9 mouse cellular contexts compared by ENCODE assay signal in the genomic region with DNA sequence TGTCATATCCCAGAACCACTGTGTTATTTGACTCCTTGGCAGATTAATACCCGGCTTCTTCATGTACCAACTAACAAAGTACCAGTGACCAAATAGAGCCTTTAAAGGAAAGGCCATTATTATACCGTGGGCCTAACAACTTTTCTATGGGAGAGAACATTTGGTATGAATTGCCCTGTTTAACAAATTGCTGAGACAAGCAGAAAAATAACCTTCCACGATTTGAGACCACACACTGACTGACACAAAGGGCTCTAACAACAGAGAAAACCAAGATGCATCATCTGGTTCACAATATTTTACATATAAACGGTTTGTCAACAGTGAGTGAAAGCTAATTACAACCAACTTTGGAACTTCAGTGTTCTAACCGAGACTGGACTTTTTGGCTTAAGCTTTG. TPM values are rescaled to one million over a fixed set of nuclear protein-coding genes. Genes with fewer than 3 reads are reported as not detected.
DNase-seq lines count a peak whose midpoint lies in the region; ATAC-seq lines count a peak whose summit lies in the region.
"Had no signal": no experiment of that assay in that cellular context is flagged by ENCODE, and none has a peak within 500 bp of the region (broad histone marks: within the 10 kb centered on the region; RNA-seq: fewer than 3 reads in every experiment).

No protein-coding gene starts in this region.

- no peaks in the 10 kb centered on the region for H3K9me3 ChIP-seq in kidney, embryonic 15.5 days (replicated peaks)
- H3K9me3 ChIP-seq in hindbrain, embryonic 14.5 days (ENCODE audit: control insufficient read depth, low read length), result no peaks in the 10 kb centered on the region
- no peaks in the 10 kb centered on the region for H3K9me3 ChIP-seq in midbrain, embryonic 15.5 days

- 19% methylated on average over 5 of the region's 5 CpGs for WGBS in kidney, embryonic 15.5 days
- WGBS in hindbrain, embryonic 14.5 days, result 14% methylated on average over 5 of the region's 5 CpGs
- WGBS in midbrain, embryonic 15.5 days, result 21% methylated on average over 5 of the region's 5 CpGs

- peak overlapping the region; percentile 100 for H3K9ac ChIP-seq in kidney, embryonic 15.5 days
- H3K9ac ChIP-seq in hindbrain, embryonic 14.5 days, result peak overlapping the region; percentile 95
- peak overlapping the region; percentile 98 for H3K9ac ChIP-seq in midbrain, embryonic 15.5 days

- H3K4me3 ChIP-seq in kidney, embryonic 15.5 days (replicated peaks), result peak overlapping the region; percentile 99
- peak overlapping the region; percentile 94 for H3K4me3 ChIP-seq in brown adipose tissue, adult 24 weeks (ENCODE audit: insufficient read depth, low read depth, low read length)
- H3K4me3 ChIP-seq in hindbrain, embryonic 14.5 days (replicated peaks; ENCODE audit: low read length), result peak overlapping the region; percentile 78
- peak overlapping the region; percentile 99 for H3K4me3 ChIP-seq in midbrain, embryonic 15.5 days

- peaks cover 8% of the 10 kb centered on the region for H3K4me1 ChIP-seq in kidney, embryonic 15.5 days
- no peaks in the 10 kb centered on the region; the same call in 1 of the 2 replicates for H3K4me1 ChIP-seq in brown adipose tissue, adult 24 weeks (ENCODE audit: control insufficient read depth, insufficient read depth, insufficient read length, low read length)
- peaks cover 16% of the 10 kb centered on the region for H3K4me1 ChIP-seq in hindbrain, embryonic 14.5 days (replicated peaks; ENCODE audit: control insufficient read depth, insufficient read depth, low read length)
- H3K4me1 ChIP-seq in midbrain, embryonic 15.5 days, result peaks cover 31% of the 10 kb centered on the region

- ATAC-seq in kidney, embryonic 15.5 days (replicated peaks; ENCODE audit: low FRiP score), result no peak
- no peak for ATAC-seq in hindbrain, embryonic 14.5 days (ENCODE audit: low FRiP score)
- ATAC-seq in midbrain, embryonic 15.5 days (replicated peaks), result no peak

- H3K27ac ChIP-seq in kidney, embryonic 15.5 days, result no peak overlapping the region
- H3K27ac ChIP-seq in brown adipose tissue, adult 24 weeks (replicated peaks; ENCODE audit: low read depth, low read length), result peak overlapping the region; percentile 73; the same call in 1 of the 2 replicates
- 0 out of 2 replicates have a peak overlapping the region, but pooled peaks have one; percentile 75 for H3K27ac ChIP-seq in hindbrain, embryonic 14.5 days
- H3K27ac ChIP-seq in midbrain, embryonic 15.5 days, result peak overlapping the region; percentile 82

- no peak for DNase-seq in kidney, postnatal 14 days
- DNase-seq in hindbrain, embryonic 14.5 days (ENCODE audit: low spot score), result peak; percentile 30
- no peak for DNase-seq in spleen, postnatal 14 days (ENCODE audit: low spot score in 2 of 2)
- DNase-seq in adrenal gland, postnatal 36 days, result no peak
- no peak for DNase-seq in urinary bladder, postnatal 36 days (ENCODE audit: low spot score in 2 of 2)

- H3K27me3 ChIP-seq in kidney, embryonic 15.5 days, result no peaks in the 10 kb centered on the region
- no peaks in the 10 kb centered on the region for H3K27me3 ChIP-seq in hindbrain, embryonic 14.5 days (ENCODE audit: control insufficient read depth, insufficient read depth, low read length)
- no peaks in the 10 kb centered on the region for H3K27me3 ChIP-seq in midbrain, embryonic 15.5 days (replicated peaks)

- H3K4me2 ChIP-seq in kidney, embryonic 15.5 days, result peak overlapping the region; percentile 78
- H3K4me2 ChIP-seq in hindbrain, embryonic 14.5 days (replicated peaks), result peak overlapping the region; percentile 72
- H3K4me2 ChIP-seq in midbrain, embryonic 15.5 days, result peak overlapping the region; percentile 90

- H3K36me3 ChIP-seq in kidney, embryonic 15.5 days, result peaks cover 16% of the 10 kb centered on the region
- H3K36me3 ChIP-seq in hindbrain, embryonic 14.5 days (replicated peaks; ENCODE audit: control insufficient read depth, insufficient read depth), result peaks cover 17% of the 10 kb centered on the region
- H3K36me3 ChIP-seq in midbrain, embryonic 15.5 days (replicated peaks), result no peaks in the 10 kb centered on the region; the same call in 1 of the 2 replicates

RNA-seq across cellular contexts. Expression of a gene that starts 1.0 kb away (rescaled TPM):
- 114 and 116 TPM in 2 replicates for polyA plus RNA-seq in kidney, embryonic 15.5 days (2015; fragmentation: Nextera tagmentation; extraction: Ambion mirVana)
- 81.5 and 85.9 TPM in 2 replicates for polyA plus RNA-seq in brown adipose tissue, adult 24 weeks (2012; ENCODE audit: insufficient read depth, insufficient read length, missing spikeins)
- polyA plus RNA-seq in hindbrain, embryonic 14.5 days (2014; fragmentation: Nextera tagmentation; extraction: Ambion mirVana), result 73.6 and 88.3 TPM in 2 replicates
- 113 and 115 TPM in 2 replicates for polyA plus RNA-seq in midbrain, embryonic 15.5 days (2015; fragmentation: Nextera tagmentation; extraction: Ambion mirVana)
- total RNA-seq in adrenal gland, postnatal 36 days (2021), result 100 to 1,000 TPM; 116 to 133 TPM

RNA-seq across cellular contexts. Expression of a gene that starts 25.4 kb away (rescaled TPM):
- polyA plus RNA-seq in kidney, embryonic 15.5 days (2015; fragmentation: Nextera tagmentation; extraction: Ambion mirVana), result 5.1 and 7.2 TPM in 2 replicates
- polyA plus RNA-seq in brown adipose tissue, adult 24 weeks (2012; ENCODE audit: insufficient read depth, insufficient read length, missing spikeins), result 1.9 and 4.8 TPM in 2 replicates
- 549 and 551 TPM in 2 replicates for polyA plus RNA-seq in hindbrain, embryonic 14.5 days (2014; fragmentation: Nextera tagmentation; extraction: Ambion mirVana)
- polyA plus RNA-seq in midbrain, embryonic 15.5 days (2015; fragmentation: Nextera tagmentation; extraction: Ambion mirVana), result 586 and 588 TPM in 2 replicates
- 1 to 10 TPM; 3.6 TPM for total RNA-seq in adrenal gland, postnatal 36 days (2021)
- total RNA-seq: neutrophil, adult 5-6 weeks had no signal

RNA-seq across cellular contexts. Expression of a gene that starts 28.7 kb away (rescaled TPM):
- polyA plus RNA-seq in kidney, embryonic 15.5 days (2015; fragmentation: Nextera tagmentation; extraction: Ambion mirVana), result 288 and 309 TPM in 2 replicates
- 58.3 and 83.2 TPM in 2 replicates for polyA plus RNA-seq in brown adipose tissue, adult 24 weeks (2012; ENCODE audit: insufficient read depth, insufficient read length, missing spikeins)
- polyA plus RNA-seq in hindbrain, embryonic 14.5 days (2014; fragmentation: Nextera tagmentation; extraction: Ambion mirVana), result 79.8 and 95.3 TPM in 2 replicates
- polyA plus RNA-seq in midbrain, embryonic 15.5 days (2015; fragmentation: Nextera tagmentation; extraction: Ambion mirVana), result 86.6 and 93.4 TPM in 2 replicates
- 100 to 1,000 TPM; 299 to 300 TPM for total RNA-seq in adrenal gland, postnatal 36 days (2021)

Comparison
In these comparisons a context has a peak if more than half of its experiments do, and no peak if none do; other contexts are left out.
1. RNA of a gene that starts 25.4 kb away (polyA plus RNA-seq): 586 to 588 TPM in midbrain, embryonic 15.5 days and 549 to 551 TPM in hindbrain, embryonic 14.5 days; 5.1 to 7.2 TPM in kidney, embryonic 15.5 days and 1.9 to 4.8 TPM in brown adipose tissue, adult 24 weeks; every median in the first group is over 10 times any median in the second.
2. Peak in every context shown above with its lines, with median percentiles within 50 percentile points of each other: H3K4me2 ChIP-seq, H3K4me3 ChIP-seq and H3K9ac ChIP-seq.